Mouse (Mus musculus) neural tube, embryonic 14.5 days (tissue): ENCODE measurements around the gene Lrfn4. TPM values are rescaled to one million over a fixed set of nuclear protein-coding genes. Genes with fewer than 3 reads are reported as not detected.

Source experiments
- ATAC-seq: fragments of 200-750 bp; cut with Nextera tagmentation; 2 replicates; pipeline ENCODE4 v1.8.0; 2017; ENCODE audit warnings: low read depth, mild to moderate bottlenecking, moderate TSS enrichment, moderate library complexity
- H3K27ac ChIP-seq: fragments of 300-500 bp; sonication (generic); 2 replicates; pipeline ENCODE4 v1.5.1; 2014; ENCODE audit warnings: low read depth, mild to moderate bottlenecking, control low read depth, low read length, moderate library complexity, mixed read lengths
- H3K27me3 ChIP-seq: fragments of 300-500 bp; sonication (generic); 2 replicates; pipeline ENCODE4 v1.6.1; 2014; ENCODE audit warnings: low read length; ENCODE audit not compliant: control insufficient read depth, insufficient read depth
- H3K36me3 ChIP-seq: fragments of 300-500 bp; sonication (generic); 2 replicates; pipeline ENCODE4 v1.6.1; 2014; ENCODE audit warnings: low read length, mixed read lengths; ENCODE audit not compliant: control insufficient read depth, insufficient read depth
- H3K4me1 ChIP-seq: fragments of 300-500 bp; sonication (generic); 2 replicates; pipeline ENCODE4 v1.6.1; 2014; ENCODE audit warnings: low read length; ENCODE audit not compliant: control insufficient read depth, insufficient read depth
- H3K4me2 ChIP-seq: fragments of 300-500 bp; sonication (generic); 2 replicates; pipeline ENCODE4 v1.6.1; 2014; ENCODE audit warnings: mild to moderate bottlenecking, low read depth, low read length, control low read depth
- H3K4me3 ChIP-seq: fragments of 300-500 bp; sonication (generic); 2 replicates; pipeline ENCODE4 v1.5.1; 2014; ENCODE audit warnings: low read depth, low read length, control low read depth, mixed read lengths
- H3K9ac ChIP-seq: fragments of 300-500 bp; sonication (generic); replicated peaks from 2 replicates; pipeline ENCODE4 v1.6.1; 2014; ENCODE audit warnings: low read depth, mild to moderate bottlenecking, control low read depth, low read length, mixed read lengths
- H3K9me3 ChIP-seq: fragments of 300-500 bp; sonication (generic); 2 replicates; pipeline ENCODE4 v1.6.1; 2016; ENCODE audit warnings: low read length; ENCODE audit not compliant: control insufficient read depth
- whole genome bisulfite sequencing: fragments of 180-500 bp; shearing (Covaris S2); extraction: QIAGEN DNeasy Blood & Tissue Kit; methylation state at CpG from one replicate; pipeline ENCODE4 v1.1.7; 2014; 5-methylcytosine and 5-hydroxymethylcytosine counted together
- polyA plus RNA-seq: library from polyadenylated mRNA; unstranded; fragments of >200 nt; fragmentation: Nextera tagmentation; extraction: Ambion mirVana; gene quantifications from 2 replicates; pipeline ENCODE4 v1.2.1, GENCODE M21; 2014

Lrfn4 gene
- polyA plus RNA-seq, 1 experiment from 2014 or later: 16.9 TPM

- Histone ChIP-seq H3K4me2 (peak overlapping the region; percentile 83), H3K27ac (peak overlapping the region; percentile 85), H3K27me3 (no peaks in the 10 kb centered on the region), H3K4me1 (peaks cover 15% of the 10 kb centered on the region; the same call in 1 of the 2 replicates), H3K9ac (peak overlapping the region; percentile 84), H3K4me3 (peak overlapping the region; percentile 84), H3K9me3 (no peaks in the 10 kb centered on the region), H3K36me3 (peaks cover 8% of the 10 kb centered on the region; the same call in 1 of the 2 replicates)
- ATAC-seq: no peak; the same call in 1 of the 2 replicates
- 35% methylated on average over 4 of the region's 4 CpGs for WGBS
Measured at GRCm38 (mm10) chr19:4624406-4625178, 9.1 kb upstream of the Lrfn4 start.

DNA sequence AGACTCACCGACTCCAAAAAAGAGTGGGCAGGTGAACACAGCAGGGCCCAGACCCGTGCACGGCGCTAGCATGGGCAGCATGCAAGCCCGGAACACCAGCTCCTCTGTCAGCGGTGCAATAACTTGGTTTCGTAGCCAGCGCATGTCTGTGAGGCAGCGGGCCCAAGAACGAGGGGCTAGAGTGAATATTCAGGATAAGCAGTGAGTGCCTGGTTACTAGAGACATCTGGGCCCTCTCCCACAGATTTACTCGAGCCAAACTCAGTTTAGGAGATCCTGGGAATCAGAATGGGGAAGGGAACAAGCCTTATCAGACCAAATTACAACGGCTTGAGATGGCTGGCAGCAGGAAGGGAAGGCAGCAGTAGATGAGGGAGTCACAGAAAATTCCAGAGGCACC, 8.5 kb upstream of the Lrfn4 start:
- Histone ChIP-seq H3K4me3 (0 out of 2 replicates have a peak overlapping the region, but pooled peaks have one; percentile 84), H3K27me3 (no peaks in the 10 kb centered on the region), H3K4me1 (peaks cover 14% of the 10 kb centered on the region; the same call in 1 of the 2 replicates), H3K27ac (no peak overlapping the region), H3K9ac (no peak overlapping the region), H3K4me2 (no peak overlapping the region), H3K9me3 (no peaks in the 10 kb centered on the region), H3K36me3 (peaks cover 8% of the 10 kb centered on the region; the same call in 1 of the 2 replicates)
- ATAC-seq: no peak
- 94% methylated on average over 12 of the region's 12 CpGs for WGBS

DNA sequence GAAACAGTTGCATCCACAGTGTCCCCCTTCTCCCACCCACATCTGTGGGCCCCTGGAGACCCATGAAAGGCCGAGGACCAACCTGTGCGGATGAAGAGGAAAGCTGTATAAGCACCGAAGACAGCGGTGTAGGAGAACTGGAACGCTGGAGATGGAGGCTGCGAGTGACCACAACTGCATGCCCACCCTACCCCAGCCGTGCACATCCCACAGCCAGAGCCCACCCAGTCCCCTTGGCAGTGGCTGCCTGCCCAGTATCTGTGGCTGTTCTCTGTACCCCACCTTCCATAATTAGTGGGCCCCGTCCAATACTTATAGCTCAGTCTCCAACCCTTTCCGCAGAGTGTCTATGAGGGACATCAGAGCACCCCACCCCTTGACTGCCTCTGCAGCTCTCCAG, 8.0 kb upstream of the Lrfn4 start:
- H3K4me1 ChIP-seq: peaks cover 12% of the 10 kb centered on the region; the same call in 1 of the 2 replicates
- no peak overlapping the region for H3K4me3 ChIP-seq
- no peak overlapping the region for H3K9ac ChIP-seq
- no peaks in the 10 kb centered on the region for H3K27me3 ChIP-seq
- ATAC-seq: no peak
- 92% methylated on average over 9 of the region's 9 CpGs for WGBS
- H3K9me3 ChIP-seq: no peaks in the 10 kb centered on the region
- no peak overlapping the region for H3K27ac ChIP-seq
- no peak overlapping the region for H3K4me2 ChIP-seq
- peaks cover 8% of the 10 kb centered on the region; the same call in 1 of the 2 replicates for H3K36me3 ChIP-seq

DNA sequence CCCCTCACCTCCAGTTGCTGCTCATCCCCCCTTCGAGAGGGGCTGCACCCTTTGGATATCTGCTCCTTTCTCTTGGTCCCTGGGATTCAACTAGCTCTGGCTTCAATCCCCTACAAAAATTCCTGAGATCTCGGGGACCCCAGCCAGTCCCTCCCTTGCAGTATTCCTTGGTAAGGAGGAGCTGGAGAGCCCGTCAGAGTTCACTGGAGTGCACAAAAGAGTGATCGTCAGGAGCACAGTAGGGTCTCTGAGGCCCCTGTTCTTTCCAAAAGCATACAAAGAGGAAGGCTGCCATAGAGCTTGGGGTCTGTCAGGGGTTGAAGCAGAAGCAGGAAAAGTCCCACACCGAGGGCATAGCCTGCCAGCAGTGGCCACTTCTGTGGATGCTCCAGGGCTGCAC, 7.3 kb upstream of the Lrfn4 start:
- H3K27me3 ChIP-seq: no peaks in the 10 kb centered on the region
- peaks cover 12% of the 10 kb centered on the region; the same call in 1 of the 2 replicates for H3K4me1 ChIP-seq
- H3K4me2 ChIP-seq: no peak overlapping the region
- WGBS: 75% methylated on average over 5 of the region's 5 CpGs
- H3K9me3 ChIP-seq: no peaks in the 10 kb centered on the region
- H3K4me3 ChIP-seq: no peak overlapping the region
- peaks cover 8% of the 10 kb centered on the region; the same call in 1 of the 2 replicates for H3K36me3 ChIP-seq
- no peak overlapping the region for H3K27ac ChIP-seq
- no peak overlapping the region for H3K9ac ChIP-seq
- ATAC-seq: no peak

GRCm38 (mm10) chr19:4620721-4621120, 5.3 kb upstream of the Lrfn4 start:
- WGBS: 89% methylated on average over 7 of the region's 7 CpGs
- Histone ChIP-seq H3K4me3 (no peak overlapping the region), H3K4me1 (peaks cover 8% of the 10 kb centered on the region; the same call in 1 of the 2 replicates), H3K9ac (no peak overlapping the region), H3K9me3 (no peaks in the 10 kb centered on the region), H3K27ac (no peak overlapping the region), H3K27me3 (no peaks in the 10 kb centered on the region), H3K36me3 (peaks cover 8% of the 10 kb centered on the region; the same call in 1 of the 2 replicates), H3K4me2 (no peak overlapping the region)
- no peak for ATAC-seq

GRCm38 (mm10) chr19:4619461-4619860, 4.0 kb upstream of the Lrfn4 start:
- Histone ChIP-seq H3K9me3 (no peaks in the 10 kb centered on the region), H3K36me3 (peaks cover 8% of the 10 kb centered on the region; the same call in 1 of the 2 replicates), H3K27ac (no peak overlapping the region), H3K4me2 (no peak overlapping the region), H3K27me3 (no peaks in the 10 kb centered on the region), H3K4me1 (peaks cover 6% of the 10 kb centered on the region; the same call in 1 of the 2 replicates), H3K9ac (no peak overlapping the region), H3K4me3 (no peak overlapping the region)
- no peak for ATAC-seq
- 79% methylated on average over 10 of the region's 10 CpGs for WGBS

- peaks cover 14% of the 10 kb centered on the region for H3K36me3 ChIP-seq
- H3K9me3 ChIP-seq: no peaks in the 10 kb centered on the region
- H3K4me2 ChIP-seq: no peak overlapping the region
- no peak overlapping the region for H3K27ac ChIP-seq
- no peak overlapping the region for H3K4me3 ChIP-seq
- H3K4me1 ChIP-seq: peaks cover 17% of the 10 kb centered on the region
- ATAC-seq: no peak
- H3K27me3 ChIP-seq: no peaks in the 10 kb centered on the region
- H3K9ac ChIP-seq: no peak overlapping the region
- WGBS: 32% methylated on average over 18 of the region's 18 CpGs
Measured at GRCm38 (mm10) chr19:4618183-4618582, 2.7 kb upstream of the Lrfn4 start.

DNA sequence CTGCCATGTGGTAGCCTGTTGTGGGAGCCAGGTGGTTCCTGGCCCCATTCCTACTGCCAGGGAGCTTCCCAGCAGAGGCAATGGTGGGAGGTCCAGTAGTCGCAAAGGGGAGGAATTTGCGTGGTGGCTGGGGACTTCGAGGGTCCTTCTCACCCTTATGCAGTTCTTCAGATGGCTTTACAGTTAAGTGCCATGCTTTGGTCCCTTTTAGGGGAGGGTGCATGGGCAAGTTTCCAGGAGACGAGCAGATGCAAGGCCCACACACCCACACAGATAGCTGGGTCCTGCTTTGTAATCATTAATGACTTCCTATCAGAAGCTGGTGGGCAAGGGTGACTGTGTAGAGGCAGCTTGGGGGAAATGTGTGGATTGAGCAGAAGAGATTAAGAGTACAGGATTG, 1.1 kb upstream of the Lrfn4 start:
- H3K4me1 ChIP-seq: peaks cover 24% of the 10 kb centered on the region
- H3K9me3 ChIP-seq: no peaks in the 10 kb centered on the region
- peaks cover 25% of the 10 kb centered on the region for H3K36me3 ChIP-seq
- H3K9ac ChIP-seq: no peak overlapping the region
- H3K27ac ChIP-seq: peak overlapping the region; percentile 92; the same call in 1 of the 2 replicates
- H3K4me3 ChIP-seq: no peak overlapping the region
- no peak for ATAC-seq
- H3K4me2 ChIP-seq: no peak overlapping the region
- 41% methylated on average over 4 of the region's 4 CpGs for WGBS
- H3K27me3 ChIP-seq: no peaks in the 10 kb centered on the region
